Mouse (Mus musculus) liver, postnatal 0 days (tissue): ENCODE data around the gene Pdxk. TPM values are rescaled to one million over a fixed set of nuclear protein-coding genes. Genes with fewer than 3 reads are reported as not detected.
A peak's percentile ranks its signal among the peaks of the same experiment; 100 is the strongest.

Experiments used
- ATAC-seq: fragments of 200-750 bp; cut with Nextera tagmentation; 2 replicates; pipeline ENCODE4 v1.8.0; 2017; ENCODE audit warnings: mild to moderate bottlenecking, moderate library complexity
- DNase-seq: peaks from one replicate; pipeline ENCODE4 v3.0.0-alpha.2; 2016
- H3K27ac ChIP-seq: fragments of 300-500 bp; sonication (generic); 2 replicates; pipeline ENCODE4 v1.5.1; 2014; ENCODE audit warnings: antibody characterized with exemption, moderate library complexity, mild to moderate bottlenecking, low read depth
- H3K27me3 ChIP-seq: fragments of 300-500 bp; sonication (generic); 2 replicates; pipeline ENCODE4 v1.6.1; 2014; ENCODE audit warnings: low read length, control low read depth, mixed read lengths; ENCODE audit not compliant: insufficient read depth
- H3K36me3 ChIP-seq: fragments of 300-500 bp; sonication (generic); replicated peaks from 2 replicates; pipeline ENCODE4 v1.6.1; 2014; ENCODE audit warnings: mild to moderate bottlenecking, control low read depth, low read length, moderate library complexity, mixed read lengths; ENCODE audit not compliant: insufficient read depth
- H3K4me1 ChIP-seq: fragments of 300-500 bp; sonication (generic); 2 replicates; pipeline ENCODE4 v1.6.1; 2014; ENCODE audit warnings: antibody characterized with exemption, mild to moderate bottlenecking, control low read depth; ENCODE audit not compliant: insufficient read depth
- H3K4me2 ChIP-seq: fragments of 300-500 bp; sonication (generic); 2 replicates; pipeline ENCODE4 v1.6.1; 2014; ENCODE audit warnings: low read depth, mild to moderate bottlenecking, low read length, moderate library complexity, mixed read lengths
- H3K4me3 ChIP-seq: fragments of 300-500 bp; sonication (generic); 2 replicates; pipeline ENCODE4 v1.5.1; 2014; ENCODE audit warnings: low read depth, low read length
- H3K9ac ChIP-seq: fragments of 300-500 bp; sonication (generic); replicated peaks from 2 replicates; pipeline ENCODE4 v1.6.1; 2014; ENCODE audit warnings: mild to moderate bottlenecking, moderate library complexity
- H3K9me3 ChIP-seq: fragments of 300-500 bp; sonication (generic); 2 replicates; pipeline ENCODE4 v1.6.1; 2016; ENCODE audit warnings: mild to moderate bottlenecking, control low read depth, low read length, mixed read lengths
- CTCF ChIP-seq: sonication (generic); IDR thresholded peaks from 2 replicates; pipeline ENCODE4 v1.5.1; 2016; ENCODE audit warnings: antibody characterized with exemption, low read depth
- EP300 ChIP-seq: IDR thresholded peaks from 2 replicates; pipeline ENCODE4 v1.6.1; 2016; ENCODE audit warnings: antibody characterized with exemption, low read depth, mild to moderate bottlenecking
- WGBS: fragments of 180-500 bp; shearing (Covaris S2); extraction: QIAGEN DNeasy Blood & Tissue Kit; methylation state at CpG from one replicate; pipeline ENCODE4 v1.1.7; 2014; ENCODE audit not compliant: insufficient replicate concordance; 5-methylcytosine and 5-hydroxymethylcytosine counted together
- polyA plus RNA-seq: library from polyadenylated mRNA; unstranded; fragments of >200 nt; fragmentation: Nextera tagmentation; extraction: Ambion mirVana; gene quantifications from 2 replicates; pipeline ENCODE4 v1.2.1, GENCODE M21; 2015

The Pdxk gene
- polyA plus RNA-seq, 1 experiment from 2014 or later: 11.0 TPM

DNA sequence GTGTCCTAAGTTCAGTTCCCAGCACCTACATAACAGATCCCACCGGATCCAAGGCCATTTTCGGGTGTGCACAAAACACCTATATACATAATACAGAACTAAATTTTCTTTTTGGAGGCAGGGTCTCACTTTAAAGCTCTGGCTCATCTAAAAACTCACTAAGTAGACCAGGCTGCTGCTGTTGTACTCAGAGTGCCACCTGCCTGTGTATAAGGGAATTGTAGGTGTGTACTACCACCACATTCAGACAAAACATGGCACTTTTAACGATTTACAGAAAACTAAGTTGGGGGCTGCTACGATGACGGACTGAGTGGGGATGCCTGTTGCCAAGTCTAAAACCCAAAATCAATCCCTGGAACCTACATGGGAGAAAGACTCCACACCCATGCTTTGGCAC is 14.0 kb downstream of the Pdxk start:
- Histone ChIP-seq H3K4me3 (no peak overlapping the region), H3K9ac (no peak overlapping the region), H3K9me3 (no peaks in the 10 kb centered on the region), H3K4me2 (no peak overlapping the region), H3K27ac (no peak overlapping the region), H3K36me3 (peaks cover 24% of the 10 kb centered on the region), H3K4me1 (peaks cover 3% of the 10 kb centered on the region; the same call in 1 of the 2 replicates), H3K27me3 (no peaks in the 10 kb centered on the region)
- 84% methylated on average over 5 of the region's 5 CpGs for WGBS
- ATAC-seq (no peak), DNase-seq (no peak)
- TF ChIP-seq EP300: no peak
- TF ChIP-seq CTCF: peak; percentile 28; the same call in 1 of the 2 replicates

GRCm38 (mm10) chr10:78447396-78447795 is 17.4 kb downstream of the Pdxk start:
- TF ChIP-seq EP300: no peak
- no peak for TF ChIP-seq CTCF
- Histone ChIP-seq H3K36me3 (peaks cover 44% of the 10 kb centered on the region), H3K9ac (no peak overlapping the region), H3K27ac (no peak overlapping the region), H3K4me2 (no peak overlapping the region), H3K27me3 (no peaks in the 10 kb centered on the region), H3K4me3 (no peak overlapping the region), H3K9me3 (no peaks in the 10 kb centered on the region), H3K4me1 (no peaks in the 10 kb centered on the region)
- DNase-seq: no peak
- no peak for ATAC-seq
- WGBS: 66% methylated on average over 3 of the region's 3 CpGs

- WGBS: 86% methylated on average over 3 of the region's 3 CpGs
- H3K9me3 ChIP-seq: no peaks in the 10 kb centered on the region
Observed at GRCm38 (mm10) chr10:78446195-78446594, 18.6 kb downstream of the Pdxk start.

DNA sequence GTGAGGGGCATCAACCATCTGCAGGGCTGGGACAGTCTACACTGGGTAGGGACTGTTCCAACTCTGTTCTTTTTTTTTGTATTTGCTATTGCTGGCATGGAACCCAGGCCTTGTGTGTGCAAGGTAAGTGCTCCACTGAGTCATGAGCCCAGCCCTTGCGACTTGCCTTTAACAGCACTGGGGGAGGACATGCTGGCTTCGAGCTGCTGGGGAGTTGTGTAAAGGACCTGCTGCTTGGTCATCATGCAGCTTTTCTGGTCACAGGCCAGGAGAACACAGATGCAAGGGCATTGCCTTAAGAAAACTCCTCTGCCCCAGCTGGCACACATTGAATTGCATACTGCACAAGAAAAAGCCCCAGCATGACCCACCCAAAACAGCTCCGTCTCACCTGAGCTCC is 22.5 kb downstream of the Pdxk start:
- no peak for TF ChIP-seq EP300
- TF ChIP-seq CTCF: no peak
- 86% methylated on average over 3 of the region's 3 CpGs for WGBS
- no peak for DNase-seq

More at GRCm38 (mm10) chr10:78446195-78446594, 18.6 kb downstream of the Pdxk start:
- no peak for ATAC-seq
- no peaks in the 10 kb centered on the region for H3K27me3 ChIP-seq
- DNase-seq: no peak
- H3K4me2 ChIP-seq: no peak overlapping the region
- H3K4me3 ChIP-seq: no peak overlapping the region
- H3K4me1 ChIP-seq: no peaks in the 10 kb centered on the region
- H3K9ac ChIP-seq: no peak overlapping the region
- TF ChIP-seq CTCF (no peak), EP300 (no peak)
- peaks cover 46% of the 10 kb centered on the region for H3K36me3 ChIP-seq
- H3K27ac ChIP-seq: no peak overlapping the region

GRCm38 (mm10) chr10:78441606-78442005 is 23.2 kb downstream of the Pdxk start:
- Histone ChIP-seq H3K9me3 (no peaks in the 10 kb centered on the region), H3K27ac (no peak overlapping the region), H3K36me3 (peaks cover 24% of the 10 kb centered on the region; the same call in 1 of the 2 replicates), H3K4me2 (no peak overlapping the region), H3K4me1 (no peaks in the 10 kb centered on the region), H3K4me3 (no peak overlapping the region), H3K27me3 (no peaks in the 10 kb centered on the region), H3K9ac (no peak overlapping the region)
- DNase-seq (no peak), ATAC-seq (no peak)
- TF ChIP-seq CTCF: no peak
- TF ChIP-seq EP300: no peak
- WGBS: 80% methylated on average over 5 of the region's 5 CpGs

More for the DNA sequence above, 22.5 kb downstream of the Pdxk start:
- no peak overlapping the region for H3K4me3 ChIP-seq
- H3K27me3 ChIP-seq: no peaks in the 10 kb centered on the region
- H3K9me3 ChIP-seq: no peaks in the 10 kb centered on the region
- peaks cover 26% of the 10 kb centered on the region; the same call in 1 of the 2 replicates for H3K36me3 ChIP-seq
- ATAC-seq: no peak
- no peak overlapping the region for H3K9ac ChIP-seq
- no peak overlapping the region for H3K27ac ChIP-seq
- no peak overlapping the region for H3K4me2 ChIP-seq
- no peaks in the 10 kb centered on the region for H3K4me1 ChIP-seq

- Histone ChIP-seq H3K27ac (no peak overlapping the region), H3K27me3 (no peaks in the 10 kb centered on the region), H3K9me3 (no peaks in the 10 kb centered on the region), H3K4me1 (no peaks in the 10 kb centered on the region), H3K4me2 (no peak overlapping the region), H3K36me3 (peaks cover 22% of the 10 kb centered on the region; the same call in 1 of the 2 replicates), H3K4me3 (no peak overlapping the region), H3K9ac (no peak overlapping the region)
- DNase-seq (no peak), ATAC-seq (no peak)
- TF ChIP-seq CTCF (peak; percentile 74), EP300 (no peak)
- WGBS: 71% methylated on average over 9 of the region's 9 CpGs
Observed at GRCm38 (mm10) chr10:78440812-78441211, 24.0 kb downstream of the Pdxk start.

GRCm38 (mm10) chr10:78439990-78440389 is 24.8 kb downstream of the Pdxk start:
- Histone ChIP-seq H3K4me1 (no peaks in the 10 kb centered on the region), H3K4me3 (no peak overlapping the region), H3K27ac (no peak overlapping the region), H3K9me3 (no peaks in the 10 kb centered on the region), H3K9ac (no peak overlapping the region), H3K4me2 (no peak overlapping the region), H3K27me3 (no peaks in the 10 kb centered on the region), H3K36me3 (peaks cover 20% of the 10 kb centered on the region; the same call in 1 of the 2 replicates)
- ATAC-seq: no peak
- DNase-seq: no peak
- WGBS: 84% methylated on average over 7 of the region's 7 CpGs
- TF ChIP-seq EP300 (no peak), CTCF (no peak)
